24 mouse cellular contexts compared by ENCODE assay signal in genomic region chr10:129230737-129231136, GRCm38 (mm10). TPM values are rescaled to one million over a fixed set of nuclear protein-coding genes. Genes with fewer than 3 reads are reported as not detected.
"Had no signal": no experiment of that assay in that cellular context is flagged by ENCODE, and none has a peak within 500 bp of the region (broad histone marks: within the 10 kb centered on the region; RNA-seq: fewer than 3 reads in every experiment).

No protein-coding gene starts in this region.

- DNase-seq: forebrain, postnatal 0 days; gastrocnemius, postnatal 14 days; gastrocnemius, postnatal 36 days; heart, adult 11 months; heart, adult 2 months; heart, postnatal 14 days; heart, postnatal 36 days; kidney, adult 11 months; kidney, adult 2 months; kidney, adult 9 months; kidney, postnatal 14 days; kidney, postnatal 36 days; layer of hippocampus, adult 9-11 months; layer of hippocampus, postnatal 36 days; left cerebral cortex, postnatal 4 days had no signal

RNA-seq across cellular contexts. Expression of gene Olfr774, which starts 5.3 kb away (rescaled TPM):
- total RNA-seq: forebrain, postnatal 0 days; gastrocnemius, adult 18-20 months; gastrocnemius, adult 8-10 months; gastrocnemius, postnatal 14 days; gastrocnemius, postnatal 36 days; heart, adult 2 months; heart, postnatal 14 days; heart, postnatal 36 days; hematopoietic stem cell, adult 5-6 weeks; hindbrain, postnatal 0 days; layer of hippocampus, adult 2 months; layer of hippocampus, postnatal 14 days; layer of hippocampus, postnatal 36 days; left cerebral cortex, adult 2 months; left cerebral cortex, postnatal 25 days; left cerebral cortex, postnatal 4 days; liver, adult 2 months had no signal

RNA-seq across cellular contexts. Expression of gene Olfr775, which starts 17.5 kb away (rescaled TPM):
- total RNA-seq: forebrain, postnatal 0 days; gastrocnemius, adult 18-20 months; gastrocnemius, adult 8-10 months; gastrocnemius, postnatal 14 days; gastrocnemius, postnatal 36 days; heart, adult 2 months; heart, postnatal 14 days; heart, postnatal 36 days; hematopoietic stem cell, adult 5-6 weeks; hindbrain, postnatal 0 days; layer of hippocampus, adult 2 months; layer of hippocampus, postnatal 14 days; layer of hippocampus, postnatal 36 days; left cerebral cortex, postnatal 25 days; left cerebral cortex, postnatal 4 days; liver, adult 2 months had no signal

RNA-seq across cellular contexts. Expression of gene Olfr776, which starts 28.2 kb away (rescaled TPM):
- total RNA-seq: forebrain, postnatal 0 days; gastrocnemius, adult 18-20 months; gastrocnemius, adult 8-10 months; gastrocnemius, postnatal 14 days; gastrocnemius, postnatal 36 days; heart, adult 2 months; heart, postnatal 14 days; heart, postnatal 36 days; hematopoietic stem cell, adult 5-6 weeks; hindbrain, postnatal 0 days; layer of hippocampus, adult 2 months; layer of hippocampus, postnatal 14 days; layer of hippocampus, postnatal 36 days; left cerebral cortex, adult 2 months; left cerebral cortex, postnatal 25 days; left cerebral cortex, postnatal 4 days; liver, adult 2 months had no signal

RNA-seq across cellular contexts. Expression of gene Olfr777, which starts 40.5 kb away (rescaled TPM):
- total RNA-seq: forebrain, postnatal 0 days; gastrocnemius, adult 18-20 months; gastrocnemius, adult 8-10 months; gastrocnemius, postnatal 14 days; gastrocnemius, postnatal 36 days; heart, adult 2 months; heart, postnatal 14 days; heart, postnatal 36 days; hematopoietic stem cell, adult 5-6 weeks; hindbrain, postnatal 0 days; layer of hippocampus, adult 2 months; layer of hippocampus, postnatal 14 days; layer of hippocampus, postnatal 36 days; left cerebral cortex, adult 2 months; left cerebral cortex, postnatal 25 days; left cerebral cortex, postnatal 4 days; liver, adult 2 months had no signal

RNA-seq across cellular contexts. Expression of gene Olfr773, which starts 43.5 kb away (rescaled TPM):
- total RNA-seq: forebrain, postnatal 0 days; gastrocnemius, adult 18-20 months; gastrocnemius, adult 8-10 months; gastrocnemius, postnatal 14 days; gastrocnemius, postnatal 36 days; heart, adult 2 months; heart, postnatal 14 days; heart, postnatal 36 days; hematopoietic stem cell, adult 5-6 weeks; hindbrain, postnatal 0 days; layer of hippocampus, adult 2 months; layer of hippocampus, postnatal 14 days; layer of hippocampus, postnatal 36 days; left cerebral cortex, adult 2 months; left cerebral cortex, postnatal 25 days; left cerebral cortex, postnatal 4 days; liver, adult 2 months had no signal
